Mouse (Mus musculus): Measurements from ENCODE around the gene Dmwd.
"Not testable (repeated sequence)": the region's sequence is repeated elsewhere in the genome, so short reads cannot be mapped to it uniquely, and the experiment has no call there.

Gene Dmwd

DNA sequence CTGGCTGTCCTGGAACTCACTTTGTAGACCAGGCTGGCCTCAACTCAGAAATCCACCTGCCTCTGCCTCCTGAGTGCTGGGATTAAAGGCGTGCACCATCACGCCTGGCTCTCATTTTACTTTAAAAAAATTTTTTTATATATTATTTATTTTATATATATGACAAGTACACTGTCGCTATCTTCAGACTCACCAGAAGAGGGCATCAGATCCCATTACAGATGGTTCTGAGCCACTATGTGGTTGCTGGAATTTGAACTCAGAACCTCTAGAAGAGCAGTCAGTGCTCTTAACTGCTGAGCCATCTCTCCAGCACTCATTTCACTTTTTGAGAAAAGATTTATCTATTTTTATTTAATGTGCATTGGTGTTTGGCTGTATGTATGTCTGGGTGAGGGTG lies 5.0 kb upstream of the Dmwd start:
- DNase-seq (ENCODE audit: low read depth): not testable (repeated sequence)

DNA sequence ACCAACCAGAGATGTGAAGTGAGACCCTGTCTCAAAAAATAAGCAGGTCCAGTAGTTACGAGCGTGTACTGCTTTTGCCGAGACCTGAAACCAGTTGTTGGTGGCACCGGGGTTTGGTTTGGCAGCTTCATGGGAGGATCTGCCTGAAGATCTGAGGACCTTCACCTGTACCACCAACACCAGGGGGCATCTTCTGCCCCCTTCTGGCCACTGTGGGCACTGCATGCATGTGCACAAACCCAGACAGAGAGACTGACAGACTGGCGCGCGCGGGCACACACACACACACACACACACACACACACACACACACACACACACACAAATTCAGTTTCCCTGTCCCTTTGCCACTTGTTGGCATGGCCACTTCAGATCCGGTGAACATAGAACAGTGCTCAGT lies 2.5 kb upstream of the Dmwd start:
- no peak for DNase-seq (ENCODE audit: low read depth)

DNA sequence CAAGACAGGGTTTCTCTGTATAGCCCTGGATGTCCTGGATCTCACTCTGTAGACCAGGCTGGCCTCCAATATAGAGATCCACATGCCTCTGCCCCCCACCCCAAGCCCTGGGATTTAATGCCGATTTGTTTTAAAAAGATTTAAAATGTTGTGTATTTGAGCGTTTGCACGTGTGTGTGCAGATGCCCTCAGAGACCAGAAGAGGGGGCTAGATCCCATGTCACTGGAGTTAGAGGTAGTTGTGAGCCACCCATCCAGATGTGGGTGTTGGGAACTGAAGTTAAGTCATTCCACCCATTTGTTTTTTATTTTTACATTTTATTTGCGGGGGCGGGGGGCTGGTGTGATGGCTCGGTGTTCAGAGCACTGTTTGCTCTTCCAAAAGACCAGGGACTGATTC lies 1.5 kb upstream of the Dmwd start:
- DNase-seq (ENCODE audit: low read depth): no peak

DNA sequence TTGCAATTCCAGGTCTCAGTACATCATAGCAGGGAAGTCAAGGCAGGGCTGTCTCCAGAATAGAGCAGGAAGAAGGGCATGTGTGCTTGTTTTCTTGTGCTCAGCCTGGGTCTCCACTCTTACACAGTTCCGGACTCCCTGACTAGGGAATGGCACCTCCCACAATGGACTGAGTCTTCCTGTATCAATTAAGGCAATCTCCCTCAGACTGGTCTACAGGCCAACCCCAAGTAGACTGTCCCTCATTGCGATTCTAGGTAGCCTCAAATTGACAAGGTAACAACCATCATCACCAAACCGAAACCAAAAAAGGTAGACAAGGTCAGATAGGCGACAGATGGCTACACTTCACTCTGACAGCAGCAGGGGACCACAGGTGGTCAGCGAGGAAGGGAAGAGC lies 796 bp upstream of the Dmwd start:
- no peak for DNase-seq (ENCODE audit: low read depth)

DNA sequence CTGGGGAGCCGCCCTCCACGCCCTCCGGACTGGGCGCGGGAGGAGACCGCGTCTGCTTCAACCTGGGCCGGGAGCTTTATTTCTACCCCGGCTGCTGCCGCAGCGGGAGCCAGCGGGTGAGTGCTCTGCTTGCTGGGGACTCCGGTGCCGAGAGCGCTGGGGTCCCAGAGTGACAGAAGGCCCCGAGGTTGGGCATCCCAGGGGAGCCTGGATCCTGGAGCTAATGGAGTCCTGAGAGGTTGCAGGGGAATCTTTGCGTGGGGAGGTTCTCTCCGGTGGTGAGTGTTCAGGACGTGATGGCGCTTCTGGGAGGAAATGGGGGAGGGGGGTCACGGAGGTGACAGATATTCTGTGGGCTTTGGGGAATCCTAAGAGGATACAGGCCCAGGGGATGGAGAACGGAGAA lies 562 bp downstream of the Dmwd start:
- DNase-seq (ENCODE audit: low read depth): no peak

DNA sequence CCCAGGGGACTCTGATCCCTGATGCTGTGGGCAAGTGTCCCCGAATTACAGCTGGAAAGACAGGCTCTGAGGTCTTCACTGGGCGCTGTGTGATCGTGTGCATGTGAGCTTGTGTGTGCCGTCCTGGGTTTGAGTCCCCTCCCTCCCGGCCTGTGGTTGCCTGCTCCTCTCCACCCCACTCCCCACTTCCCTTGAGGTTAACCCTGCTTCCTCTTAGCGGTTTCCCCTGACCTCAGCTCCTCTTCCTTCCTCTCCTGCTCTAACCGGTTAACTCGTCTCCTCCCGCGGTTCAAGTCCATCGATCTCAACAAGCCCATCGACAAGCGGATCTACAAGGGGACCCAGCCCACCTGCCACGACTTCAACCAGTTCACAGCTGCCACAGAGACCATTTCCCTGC lies 1.7 kb downstream of the Dmwd start:
- peak; percentile 70 for DNase-seq (ENCODE audit: low read depth)

DNA sequence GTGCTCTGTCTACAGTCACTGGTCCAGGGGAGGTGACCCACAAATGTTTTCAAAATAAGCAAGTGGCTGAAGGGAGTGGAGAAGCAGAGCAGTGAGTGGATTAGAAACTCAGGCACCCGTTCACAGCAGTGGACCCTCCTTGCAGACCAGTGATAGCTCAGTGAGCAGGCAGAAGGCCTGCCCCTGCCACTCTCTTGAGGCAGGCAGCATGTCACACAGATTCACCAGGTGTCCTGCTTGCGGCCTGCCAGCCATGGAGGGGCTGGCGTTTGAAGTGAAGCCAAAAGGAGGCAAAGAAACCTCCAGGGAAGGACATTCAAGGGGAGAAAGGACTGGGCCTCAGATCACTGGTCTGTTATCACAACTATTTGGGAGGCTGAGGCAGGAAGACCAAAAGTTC lies 2.7 kb downstream of the Dmwd start:
- DNase-seq (ENCODE audit: low read depth): no peak

DNA sequence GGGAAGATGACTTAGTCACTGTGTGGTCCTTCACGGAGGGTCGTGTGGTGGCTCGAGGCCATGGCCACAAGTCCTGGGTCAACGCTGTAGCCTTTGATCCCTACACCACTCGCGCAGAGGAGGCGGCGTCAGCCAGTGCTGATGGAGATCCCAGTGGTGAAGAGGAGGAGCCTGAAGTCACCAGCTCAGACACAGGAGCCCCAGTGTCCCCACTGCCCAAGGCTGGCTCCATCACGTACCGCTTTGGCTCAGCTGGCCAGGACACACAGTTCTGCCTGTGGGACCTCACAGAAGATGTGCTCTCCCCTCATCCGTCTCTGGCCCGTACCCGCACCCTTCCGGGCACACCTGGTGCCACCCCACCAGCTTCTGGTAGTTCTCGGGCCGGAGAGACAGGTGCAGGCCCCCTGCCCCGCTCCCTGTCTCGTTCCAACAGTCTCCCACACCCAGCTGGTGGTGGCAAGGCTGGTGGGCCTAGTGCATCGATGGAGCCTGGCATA lies 4.5 kb downstream of the Dmwd start:
- no peak for DNase-seq (ENCODE audit: low read depth)

DNA sequence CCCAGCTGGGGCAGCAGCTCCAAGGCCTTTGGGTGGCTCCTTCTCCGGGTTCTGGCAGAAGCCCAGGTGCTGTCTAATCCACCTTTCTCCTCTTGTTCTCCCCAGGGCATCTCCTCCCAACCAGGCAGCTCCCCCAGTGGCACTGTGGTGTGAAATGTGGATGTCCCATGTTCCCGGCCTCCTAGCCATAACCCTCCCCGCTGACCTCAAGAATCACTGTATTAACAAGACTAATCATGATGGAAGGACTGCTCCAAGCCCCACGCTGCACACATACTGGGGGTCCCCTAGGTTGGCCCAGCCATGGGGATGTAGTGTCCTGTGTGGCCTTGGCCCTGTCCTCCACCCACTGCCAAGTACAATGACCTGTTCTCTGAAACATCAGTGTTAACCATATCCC lies 6.1 kb downstream of the Dmwd start:
- no peak for DNase-seq (ENCODE audit: low read depth)

DNA sequence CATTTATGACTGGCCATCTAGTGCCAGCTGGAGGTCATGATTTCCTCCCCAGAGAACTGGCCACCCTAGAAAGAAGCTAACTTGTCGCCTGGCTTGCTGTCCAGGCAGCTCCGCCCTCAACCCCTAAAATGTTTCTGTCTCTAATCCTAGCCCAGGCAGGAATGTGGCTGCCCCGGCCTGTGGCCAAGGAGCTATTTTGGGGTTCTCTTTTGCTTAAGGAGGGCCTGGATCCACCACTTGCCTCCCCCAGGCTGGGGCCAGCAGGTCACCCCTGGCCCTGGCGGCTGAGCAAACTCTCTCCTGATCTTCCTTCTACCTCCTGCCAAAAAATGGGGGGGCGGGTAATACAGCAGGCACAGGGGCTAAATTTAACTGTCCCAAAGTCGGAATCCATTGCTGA lies 7.1 kb downstream of the Dmwd start:
- no peak for DNase-seq (ENCODE audit: low read depth)

DNA sequence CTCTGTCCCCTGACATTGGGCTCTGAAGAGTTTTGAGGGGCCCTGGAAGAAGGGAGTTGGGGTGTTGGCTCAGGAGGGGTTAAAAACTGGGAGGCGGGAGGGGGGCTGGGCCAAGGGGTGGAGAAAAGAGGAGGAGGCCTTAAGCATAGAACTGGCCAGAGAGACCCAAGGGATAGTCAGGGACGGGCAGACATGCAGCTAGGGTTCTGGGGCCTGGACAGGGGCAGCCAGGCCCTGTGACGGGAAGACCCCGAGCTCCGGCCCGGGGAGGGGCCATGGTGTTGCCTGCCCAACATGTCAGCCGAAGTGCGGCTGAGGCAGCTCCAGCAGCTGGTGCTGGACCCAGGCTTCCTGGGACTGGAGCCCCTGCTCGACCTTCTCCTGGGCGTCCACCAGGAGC lies 7.7 kb downstream of the Dmwd start, which contains the start of gene Dmpk:
Gene Dmpk, plus strand, starts transcription at position 149 of the 400 bp plus-strand sequence.
- no peak for DNase-seq (ENCODE audit: low read depth)

DNA sequence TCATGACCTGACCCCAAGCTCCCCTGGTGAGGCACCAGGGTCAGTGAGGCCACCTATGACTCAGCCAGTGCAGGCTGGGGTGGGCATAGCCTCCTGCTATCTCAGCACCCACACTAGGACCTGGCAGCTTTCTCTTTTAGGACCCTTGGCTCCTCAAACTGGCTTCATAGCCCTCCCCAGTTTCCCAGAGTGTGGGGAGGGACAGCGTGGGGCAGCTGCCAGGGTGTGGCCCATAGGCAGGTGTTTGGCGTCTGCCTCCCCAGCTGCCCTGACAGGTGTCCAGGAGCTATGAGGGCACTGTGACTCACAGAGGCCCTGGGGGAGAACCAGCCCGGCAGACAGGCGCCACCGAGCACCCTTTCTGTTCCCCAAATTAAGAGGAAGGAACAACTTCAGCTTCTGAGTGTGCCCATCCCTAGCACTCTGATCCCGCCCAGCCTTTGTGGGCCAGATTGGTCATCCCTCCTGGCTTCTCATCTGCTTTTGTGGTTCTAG lies 8.3 kb downstream of the Dmwd start:
- no peak for DNase-seq (ENCODE audit: low read depth)

DNA sequence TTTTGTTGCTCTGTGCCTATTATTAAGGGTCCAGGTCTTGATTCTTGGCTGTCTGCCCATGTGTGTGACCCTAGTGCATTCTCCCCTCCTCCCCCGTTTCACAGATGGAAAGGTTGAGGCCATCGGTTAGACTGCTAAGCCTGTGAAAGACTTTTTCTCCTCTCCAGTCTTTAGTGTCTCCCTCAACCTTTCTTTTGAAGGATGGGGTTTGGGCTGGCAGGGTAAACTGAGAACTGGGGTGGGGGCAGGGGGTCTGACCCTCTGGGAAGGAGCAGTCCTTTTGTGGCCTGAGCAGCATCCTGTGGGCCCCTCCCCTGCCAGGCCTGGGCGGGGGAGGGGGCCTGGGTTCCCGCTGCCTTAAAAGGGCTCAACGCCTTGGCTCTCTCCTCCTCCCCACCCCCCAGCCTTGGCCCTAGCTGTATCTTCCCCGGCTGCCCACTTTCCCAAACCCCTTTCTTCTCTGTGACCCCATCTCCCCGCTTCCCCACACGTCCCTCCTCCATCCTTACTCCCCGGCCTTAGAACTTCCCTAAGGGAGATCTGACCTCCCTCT lies 9.0 kb downstream of the Dmwd start:
- DNase-seq (ENCODE audit: low read depth): no peak

DNA sequence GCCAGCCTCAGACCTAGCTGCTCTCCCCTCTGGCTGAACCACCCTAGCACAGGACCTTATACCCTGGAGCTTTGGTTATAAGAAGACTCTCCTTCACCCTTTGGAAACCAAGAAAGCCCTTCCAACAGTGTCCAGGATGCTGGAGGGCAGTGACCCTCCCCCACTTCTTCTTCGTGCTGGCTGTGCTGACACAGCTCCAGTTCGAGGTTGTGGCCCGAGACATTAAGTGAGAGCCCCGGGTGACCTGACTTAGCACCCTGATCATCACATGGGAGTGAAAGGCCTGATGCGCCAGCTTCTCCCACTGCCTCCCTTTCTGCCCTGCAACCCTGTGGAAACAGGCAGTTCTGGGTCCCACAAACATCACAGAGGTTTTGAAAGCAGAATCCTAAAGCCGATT lies 9.5 kb downstream of the Dmwd start:
- no peak for DNase-seq (ENCODE audit: low read depth)

DNA sequence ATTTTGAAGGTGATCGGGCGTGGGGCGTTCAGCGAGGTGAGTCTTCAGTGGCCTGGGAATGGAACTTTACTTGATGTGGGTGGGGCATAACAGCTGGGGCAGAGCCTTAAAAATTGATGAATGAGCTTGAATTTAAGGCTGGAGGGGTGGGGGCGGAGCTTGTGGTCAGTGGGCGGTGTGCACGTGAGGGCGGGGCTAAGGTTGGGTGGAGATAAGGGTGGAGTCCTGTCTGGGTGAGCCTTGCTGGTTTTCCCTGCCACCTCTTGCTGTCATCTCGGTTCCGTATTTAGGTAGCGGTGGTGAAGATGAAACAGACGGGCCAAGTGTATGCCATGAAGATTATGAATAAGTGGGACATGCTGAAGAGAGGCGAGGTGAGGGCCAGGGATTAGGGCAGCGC lies 10.0 kb downstream of the Dmwd start:
- DNase-seq (ENCODE audit: low read depth): no peak

DNA sequence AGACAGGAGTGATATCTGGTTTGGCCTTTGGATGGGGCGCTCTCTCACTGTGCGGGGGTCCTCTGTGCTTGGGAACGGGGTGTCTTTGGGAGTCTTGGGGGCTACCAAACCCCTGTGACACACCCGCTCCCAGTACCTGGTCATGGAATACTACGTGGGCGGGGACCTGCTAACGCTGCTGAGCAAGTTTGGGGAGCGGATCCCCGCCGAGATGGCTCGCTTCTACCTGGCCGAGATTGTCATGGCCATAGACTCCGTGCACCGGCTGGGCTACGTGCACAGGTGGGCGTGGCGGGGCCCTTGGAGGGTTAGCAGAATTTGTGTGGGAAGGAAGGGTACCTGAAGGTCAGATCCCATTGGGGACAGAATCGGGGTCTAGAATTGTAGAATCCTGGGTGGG lies 10.7 kb downstream of the Dmwd start:
- DNase-seq (ENCODE audit: low read depth): no peak

DNA sequence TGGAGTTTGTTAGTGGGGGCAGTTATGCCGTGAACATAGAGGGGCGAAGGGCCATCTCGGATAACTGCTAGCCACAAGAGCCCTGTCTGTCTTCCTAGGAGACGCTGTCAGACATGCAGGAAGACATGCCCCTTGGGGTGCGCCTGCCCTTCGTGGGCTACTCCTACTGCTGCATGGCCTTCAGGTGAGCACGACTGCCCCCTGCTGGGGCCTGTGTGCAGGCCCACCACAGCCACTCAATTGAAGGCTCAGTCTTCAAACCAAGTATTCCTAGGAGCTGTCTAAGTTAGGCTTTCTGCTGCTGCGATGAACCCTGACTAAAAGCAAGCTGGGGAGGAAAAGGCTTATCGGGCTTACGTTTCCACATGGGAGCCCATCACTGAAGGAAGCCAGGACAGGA lies 12.8 kb downstream of the Dmwd start:
- DNase-seq (ENCODE audit: low read depth): peak; percentile 72

DNA sequence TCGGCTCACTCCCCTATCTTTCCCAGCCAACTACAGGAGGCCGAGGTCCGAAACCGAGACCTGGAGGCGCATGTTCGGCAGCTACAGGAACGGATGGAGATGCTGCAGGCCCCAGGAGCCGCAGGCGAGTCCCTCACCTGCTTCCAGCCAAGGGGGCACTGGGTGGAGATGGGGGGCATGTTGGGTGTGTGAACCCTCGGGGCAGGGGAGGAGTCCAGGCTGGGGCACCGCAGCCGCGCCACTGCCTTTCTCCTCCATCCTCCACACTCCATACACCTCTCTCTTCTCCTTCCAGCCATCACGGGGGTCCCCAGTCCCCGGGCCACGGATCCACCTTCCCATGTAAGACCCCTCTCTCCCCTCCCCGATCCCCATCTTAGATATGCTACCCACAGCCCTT lies 15.9 kb downstream of the Dmwd start:
- DNase-seq (ENCODE audit: low read depth): no peak

DNA sequence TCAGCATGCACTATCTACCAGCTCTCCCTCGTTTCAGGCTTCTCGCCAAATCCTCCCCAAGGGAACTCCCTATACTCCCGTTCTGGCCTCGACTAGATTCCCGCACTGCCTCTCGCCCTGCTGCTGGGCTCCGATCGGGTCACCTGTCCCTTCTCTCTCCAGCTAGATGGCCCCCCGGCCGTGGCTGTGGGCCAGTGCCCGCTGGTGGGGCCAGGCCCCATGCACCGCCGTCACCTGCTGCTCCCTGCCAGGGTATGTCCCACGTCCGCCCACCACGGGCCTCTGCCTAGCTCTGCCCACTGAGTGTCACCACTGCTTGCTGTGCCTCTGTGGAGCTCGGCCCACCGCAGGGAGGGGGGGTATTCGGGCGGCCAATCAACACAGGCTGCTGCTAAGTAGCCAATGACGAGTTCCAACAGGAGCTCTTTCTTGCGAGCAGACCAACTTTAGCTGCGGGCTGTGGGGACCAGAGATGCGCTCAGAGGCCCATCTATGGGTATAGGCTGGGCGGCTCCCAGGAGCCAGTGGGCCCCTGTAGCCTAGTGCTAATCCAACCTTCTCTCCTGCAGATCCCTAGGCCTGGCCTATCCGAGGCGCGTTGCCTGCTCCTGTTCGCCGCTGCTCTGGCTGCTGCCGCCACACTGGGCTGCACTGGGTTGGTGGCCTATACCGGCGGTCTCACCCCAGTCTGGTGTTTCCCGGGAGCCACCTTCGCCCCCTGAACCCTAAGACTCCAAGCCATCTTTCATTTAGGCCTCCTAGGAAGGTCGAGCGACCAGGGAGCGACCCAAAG lies 16.6 kb downstream of the Dmwd start:
- no peak for DNase-seq (ENCODE audit: low read depth)

DNA sequence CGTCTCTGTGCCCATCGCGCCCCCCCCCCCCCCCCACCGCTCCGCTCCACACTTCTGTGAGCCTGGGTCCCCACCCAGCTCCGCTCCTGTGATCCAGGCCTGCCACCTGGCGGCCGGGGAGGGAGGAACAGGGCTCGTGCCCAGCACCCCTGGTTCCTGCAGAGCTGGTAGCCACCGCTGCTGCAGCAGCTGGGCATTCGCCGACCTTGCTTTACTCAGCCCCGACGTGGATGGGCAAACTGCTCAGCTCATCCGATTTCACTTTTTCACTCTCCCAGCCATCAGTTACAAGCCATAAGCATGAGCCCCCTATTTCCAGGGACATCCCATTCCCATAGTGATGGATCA lies 17.1 kb downstream of the Dmwd start:
- DNase-seq (ENCODE audit: low read depth): peak; percentile 79

DNA sequence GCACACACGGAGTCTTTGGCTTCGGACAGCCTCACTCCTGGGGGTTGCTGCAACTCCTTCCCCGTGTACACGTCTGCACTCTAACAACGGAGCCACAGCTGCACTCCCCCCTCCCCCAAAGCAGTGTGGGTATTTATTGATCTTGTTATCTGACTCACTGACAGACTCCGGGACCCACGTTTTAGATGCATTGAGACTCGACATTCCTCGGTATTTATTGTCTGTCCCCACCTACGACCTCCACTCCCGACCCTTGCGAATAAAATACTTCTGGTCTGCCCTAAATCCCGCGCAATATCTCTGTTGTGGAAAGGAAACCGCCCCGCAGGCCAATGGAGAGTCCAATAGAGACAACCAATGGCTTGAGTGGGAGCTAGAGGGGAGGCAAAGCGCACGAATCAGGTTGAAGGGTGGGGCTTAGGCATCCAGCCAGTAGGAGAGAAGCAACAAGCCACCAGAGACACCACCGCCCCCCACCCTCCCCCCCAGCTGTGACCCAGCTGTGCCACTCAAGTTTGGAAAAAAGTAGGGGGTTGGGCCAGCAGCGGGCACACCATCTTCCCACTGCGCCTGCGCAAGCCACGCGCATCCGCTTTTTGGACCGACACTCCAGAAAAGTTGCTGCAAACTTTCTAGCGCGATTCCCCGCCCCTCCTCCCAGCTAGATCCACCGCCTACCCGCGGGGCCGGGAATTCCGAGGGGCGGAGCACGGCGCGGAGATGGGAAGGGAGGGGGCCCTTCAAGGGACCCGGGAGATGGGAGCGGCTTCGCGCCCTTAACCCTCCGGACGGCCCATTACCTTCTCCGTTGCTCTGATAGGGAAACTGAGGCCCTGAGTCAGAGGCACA lies 17.7 kb downstream of the Dmwd start:
- peak; percentile 87 for DNase-seq (ENCODE audit: low read depth)

DNA sequence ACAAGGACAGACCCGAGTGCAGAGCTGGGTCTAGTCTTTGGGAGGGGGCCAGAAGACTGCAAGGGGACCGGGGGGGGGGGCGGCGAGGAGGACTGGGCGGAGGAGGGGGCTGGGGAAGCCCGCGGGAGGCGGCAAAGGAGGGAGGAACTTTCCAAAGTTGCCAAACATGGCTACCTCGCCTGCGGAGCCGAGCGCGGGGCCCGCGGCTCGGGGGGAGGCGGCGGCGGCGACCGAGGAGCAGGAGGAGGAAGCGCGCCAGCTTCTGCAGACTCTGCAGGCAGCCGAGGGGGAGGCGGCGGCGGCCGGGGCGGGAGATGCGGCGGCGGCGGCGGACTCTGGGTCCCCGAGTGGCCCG lies 18.4 kb downstream of the Dmwd start, which contains the start of gene Six5:
Gene Six5, plus strand, starts transcription at position 124 of the 355 bp plus-strand sequence.
- no peak for DNase-seq (ENCODE audit: low read depth)

Data from c-Kit-positive CD71-negative TER-119-negative erythroid progenitor cells, embryonic 14.5 days (primary cell).